Mouse (Mus musculus) forebrain, embryonic 10.5 days (tissue): ENCODE data around the gene Fxyd4. TPM values are rescaled to one million over a fixed set of nuclear protein-coding genes. Genes with fewer than 3 reads are reported as not detected.

Experiments
- DNase-seq: peaks from one replicate; pipeline ENCODE4 v3.0.0-alpha.2; 2017; ENCODE audit warnings: low spot score; ENCODE audit errors: extremely low spot score
- H3K27ac ChIP-seq: fragments of 300-500 bp; sonication (generic); 2 replicates; pipeline ENCODE4 v1.5.1; 2016; ENCODE audit warnings: mild to moderate bottlenecking
- H3K27me3 ChIP-seq: fragments of 300-500 bp; sonication (generic); 2 replicates; pipeline ENCODE4 v1.6.1; 2016; ENCODE audit warnings: mild to moderate bottlenecking; ENCODE audit not compliant: poor library complexity, severe bottlenecking
- H3K36me3 ChIP-seq: fragments of 300-500 bp; sonication (generic); replicated peaks from 2 replicates; pipeline ENCODE4 v1.6.1; 2016; ENCODE audit warnings: mild to moderate bottlenecking, moderate library complexity
- H3K4me1 ChIP-seq: fragments of 300-500 bp; sonication (generic); 2 replicates; pipeline ENCODE4 v1.6.1; 2016
- H3K4me3 ChIP-seq: fragments of 300-500 bp; sonication (generic); 2 replicates; pipeline ENCODE4 v1.5.1; 2016; ENCODE audit warnings: mild to moderate bottlenecking, moderate library complexity
- H3K9me3 ChIP-seq: fragments of 300-500 bp; sonication (generic); 2 replicates; pipeline ENCODE4 v1.6.1; 2016; ENCODE audit warnings: mild to moderate bottlenecking, moderate library complexity
- WGBS: fragments of 180-500 bp; shearing (Covaris S2); methylation state at CpG from one replicate; pipeline ENCODE4 v1.1.7; 2016; 5-methylcytosine and 5-hydroxymethylcytosine counted together
- polyA plus RNA-seq: library from polyadenylated mRNA; unstranded; fragments of >200 nt; fragmentation: Nextera tagmentation; extraction: Ambion mirVana; gene quantifications from 2 replicates; pipeline ENCODE4 v1.2.1, GENCODE M21; 2016

Fxyd4 gene
- 2.0 and 2.5 TPM in 2 replicates for polyA plus RNA-seq

DNA sequence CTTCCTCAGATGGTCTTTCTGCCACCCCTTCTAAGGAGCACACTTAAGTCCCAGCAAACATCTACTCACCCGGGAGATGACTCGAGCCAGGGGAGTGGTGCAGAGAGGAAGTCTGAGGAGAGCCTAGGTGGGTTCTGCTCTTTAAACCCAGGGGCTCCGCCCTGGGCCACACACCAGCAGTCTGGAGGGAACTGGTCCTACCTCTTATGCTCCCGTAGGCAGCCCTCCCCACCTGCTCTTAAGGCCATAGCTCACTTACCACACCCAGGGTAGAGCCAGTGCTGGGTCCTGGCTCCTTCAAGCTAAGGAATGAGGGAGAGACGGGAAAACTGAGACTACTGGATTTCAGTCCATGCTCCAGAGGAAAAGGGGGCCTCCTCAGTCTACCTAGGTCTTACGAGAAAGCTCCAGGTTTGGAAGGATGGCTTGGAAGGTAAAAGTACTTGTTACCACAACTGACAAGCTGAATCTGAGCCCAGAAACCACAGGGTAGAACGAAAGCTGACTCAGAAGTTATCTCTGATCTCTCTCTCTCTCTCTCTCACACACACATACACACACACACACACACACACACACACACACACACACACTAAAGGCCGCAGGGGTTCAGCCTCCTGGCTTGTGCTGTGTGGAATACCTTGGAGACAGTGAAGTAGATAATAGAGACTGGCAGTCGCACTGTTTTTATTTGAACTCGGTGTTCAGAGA lies at the start of gene Fxyd4:
Gene Fxyd4, minus strand, starts transcription at position 471 of the 711 bp plus-strand sequence.
- no peak within 1 kb of the TSS for H3K4me3 ChIP-seq
- H3K9me3 ChIP-seq = no peaks in the 10 kb centered on the region
- H3K36me3 ChIP-seq = 0 out of 2 replicates have a peak, but pooled peaks cover 2% of the 10 kb centered on the region
- no peak within 1 kb of the TSS for H3K27ac ChIP-seq
- no peaks in the 10 kb centered on the region for H3K27me3 ChIP-seq
- H3K4me1 ChIP-seq = no peaks in the 10 kb centered on the region
- DNase-seq = no peak
- 80% methylated on average over 10 of the region's 10 CpGs for WGBS

DNA sequence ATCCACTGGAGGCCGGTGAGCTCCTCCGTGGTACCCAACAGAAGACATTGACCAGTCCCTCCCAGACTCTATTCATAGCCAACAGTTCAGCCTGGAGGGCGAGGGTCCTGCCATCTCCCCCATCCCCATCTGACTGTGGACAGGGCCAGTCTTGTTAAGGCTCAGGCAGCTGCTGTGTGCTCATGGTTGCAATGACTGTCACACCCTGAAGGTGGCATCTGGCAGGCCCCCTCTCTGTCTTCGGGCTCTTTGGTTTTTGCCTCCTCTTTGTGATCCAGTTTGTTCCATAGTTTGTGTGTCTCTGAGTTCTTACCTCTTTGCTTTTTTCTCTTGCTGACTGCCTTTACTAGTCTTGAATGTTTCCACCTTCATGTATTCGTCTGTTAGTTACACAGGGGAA lies 49.7 kb upstream of the Fxyd4 start:
- no peaks in the 10 kb centered on the region for H3K4me1 ChIP-seq
- WGBS = 62% methylated on average over 5 of the region's 5 CpGs

DNA sequence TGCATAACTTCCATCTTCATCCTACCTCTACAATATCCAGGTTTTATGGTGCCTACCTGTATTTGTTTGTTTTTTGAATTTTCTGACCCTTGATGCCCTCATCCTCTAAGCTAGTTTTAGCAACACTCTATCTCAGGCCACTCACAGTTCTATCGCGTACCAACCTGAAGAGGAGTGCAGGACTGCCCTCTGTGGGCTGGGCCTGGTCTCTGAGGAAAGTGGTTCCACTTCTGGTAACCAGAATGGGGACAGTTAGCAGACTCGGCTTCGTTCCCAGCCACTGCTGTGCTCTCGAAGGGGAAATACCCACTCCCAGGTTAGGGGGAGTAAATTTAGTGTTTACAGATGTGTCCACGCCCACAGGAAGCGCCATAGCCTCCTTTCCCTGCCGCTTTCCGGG lies 29.2 kb upstream of the Fxyd4 start:
- Histone ChIP-seq H3K36me3 (no peaks in the 10 kb centered on the region), H3K9me3 (peaks cover 5% of the 10 kb centered on the region; the same call in 1 of the 2 replicates), H3K4me3 (no peak overlapping the region), H3K27ac (no peak overlapping the region), H3K4me1 (no peaks in the 10 kb centered on the region), H3K27me3 (no peaks in the 10 kb centered on the region)
- DNase-seq = no peak
- 60% methylated on average over 9 of the region's 9 CpGs for WGBS

More for the DNA sequence above, 49.7 kb upstream of the Fxyd4 start:
- Histone ChIP-seq H3K4me3 (no peak overlapping the region), H3K36me3 (no peaks in the 10 kb centered on the region), H3K27ac (no peak overlapping the region), H3K27me3 (no peaks in the 10 kb centered on the region), H3K9me3 (no peaks in the 10 kb centered on the region)
- DNase-seq = no peak

DNA sequence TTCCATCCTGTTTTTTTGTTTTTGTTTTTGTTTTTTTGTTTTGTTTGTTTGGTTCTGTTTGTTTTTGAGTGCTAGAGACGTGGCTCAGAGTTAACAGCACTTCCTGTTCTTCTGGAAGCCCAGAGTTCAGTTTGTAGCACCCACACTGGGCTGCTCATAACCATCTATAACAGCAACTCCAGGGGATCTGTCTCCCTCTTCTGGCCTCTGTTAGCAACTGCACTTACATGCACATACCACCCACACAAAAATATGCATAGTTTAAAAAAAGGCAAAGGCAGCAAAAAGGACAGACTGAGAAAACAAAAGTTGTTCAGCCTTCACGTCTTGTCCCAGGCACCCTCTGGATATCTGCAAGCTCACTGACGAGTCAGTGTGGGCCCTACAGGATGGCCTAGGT lies 25.7 kb upstream of the Fxyd4 start:
- 0 out of 2 replicates have a peak, but pooled peaks cover 5% of the 10 kb centered on the region for H3K9me3 ChIP-seq
- no peaks in the 10 kb centered on the region for H3K36me3 ChIP-seq
- 82% methylated on average over 3 of the region's 3 CpGs for WGBS
- no peak overlapping the region for H3K4me3 ChIP-seq
- H3K4me1 ChIP-seq = no peaks in the 10 kb centered on the region
- no peaks in the 10 kb centered on the region for H3K27me3 ChIP-seq
- no peak for DNase-seq
- H3K27ac ChIP-seq = no peak overlapping the region

DNA sequence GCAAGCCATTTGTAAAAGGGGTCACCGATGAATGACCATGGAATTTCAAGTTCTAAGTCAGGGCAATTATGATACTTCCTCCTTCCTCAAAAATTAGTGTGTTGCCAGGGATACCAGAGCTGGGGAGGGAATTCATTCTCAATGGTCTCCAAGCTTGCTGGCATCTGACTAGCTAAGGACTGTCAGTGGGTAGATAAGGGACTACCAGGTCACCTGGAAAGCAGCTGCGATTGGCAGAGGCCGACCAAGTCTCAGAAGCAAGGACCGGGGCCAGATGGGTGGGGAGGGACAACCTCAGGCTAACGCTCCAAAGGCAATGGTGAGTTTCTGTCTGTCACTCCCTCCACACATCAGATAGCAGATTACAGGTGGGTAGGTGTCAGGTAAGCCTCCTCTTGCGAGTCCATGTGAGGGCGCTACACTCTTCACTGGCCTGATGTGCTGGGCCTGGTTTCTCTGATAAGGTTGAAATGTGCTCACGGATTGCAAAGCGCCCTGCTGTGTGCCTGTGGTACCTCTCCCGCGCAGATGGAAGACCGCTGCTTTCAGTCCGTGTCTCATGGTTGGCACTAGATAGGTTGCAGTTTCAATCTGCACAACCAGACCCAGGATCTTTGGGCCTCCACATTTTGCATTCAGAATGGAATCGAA lies 19.5 kb upstream of the Fxyd4 start:
- no peaks in the 10 kb centered on the region for H3K27me3 ChIP-seq
- H3K36me3 ChIP-seq = no peaks in the 10 kb centered on the region
- 26% methylated on average over 14 of the region's 14 CpGs for WGBS
- H3K27ac ChIP-seq = no peak overlapping the region
- peaks cover 13% of the 10 kb centered on the region for H3K4me1 ChIP-seq
- no peak for DNase-seq
- H3K4me3 ChIP-seq = no peak overlapping the region
- H3K9me3 ChIP-seq = no peaks in the 10 kb centered on the region

DNA sequence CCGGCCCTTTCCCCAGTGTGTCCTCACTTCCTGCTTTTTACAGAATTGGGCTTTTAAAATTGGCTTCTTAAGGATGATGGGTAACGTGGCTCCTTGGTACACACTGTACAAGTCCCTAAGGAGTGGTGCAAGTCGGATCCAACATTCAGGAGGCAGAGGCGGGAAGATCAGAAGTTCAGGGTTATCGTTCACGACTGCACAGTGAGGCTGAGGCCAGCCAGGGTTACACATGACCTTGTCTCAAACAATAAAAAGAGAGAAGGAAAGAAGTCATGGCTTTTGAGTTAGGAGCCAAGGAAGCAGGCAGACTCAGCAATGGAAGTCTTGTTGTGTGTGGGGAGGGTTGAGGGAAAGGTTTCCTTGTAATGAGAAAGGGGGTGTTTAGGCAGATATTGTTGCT lies 18.7 kb upstream of the Fxyd4 start:
- H3K9me3 ChIP-seq = no peaks in the 10 kb centered on the region
- peaks cover 13% of the 10 kb centered on the region for H3K4me1 ChIP-seq
- WGBS = 74% methylated on average over 6 of the region's 6 CpGs
- H3K27ac ChIP-seq = no peak overlapping the region
- H3K4me3 ChIP-seq = no peak overlapping the region
- no peaks in the 10 kb centered on the region for H3K36me3 ChIP-seq
- no peak for DNase-seq
- H3K27me3 ChIP-seq = no peaks in the 10 kb centered on the region

DNA sequence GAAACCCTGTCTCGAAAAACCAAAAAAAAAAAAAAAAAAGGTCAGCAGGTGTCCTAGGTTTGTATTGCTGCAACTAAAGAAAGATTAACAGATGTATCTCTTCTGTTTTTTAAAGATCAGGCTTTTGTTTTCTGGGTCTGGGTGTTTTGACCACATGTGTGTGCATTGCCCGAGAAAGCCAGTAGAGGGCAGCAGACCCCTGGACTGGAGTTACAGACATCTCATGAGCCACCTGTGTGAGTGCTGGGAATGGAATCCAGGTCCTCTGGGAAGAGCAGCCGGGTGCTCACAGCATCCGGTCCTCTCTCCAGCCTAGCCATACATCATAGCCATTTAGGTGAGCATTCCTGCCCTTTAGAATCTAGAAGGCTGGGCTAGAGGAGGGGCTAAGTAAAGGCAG lies 14.8 kb upstream of the Fxyd4 start:
- Histone ChIP-seq H3K27ac (no peak overlapping the region), H3K4me3 (no peak overlapping the region), H3K9me3 (no peaks in the 10 kb centered on the region), H3K27me3 (no peaks in the 10 kb centered on the region), H3K36me3 (no peaks in the 10 kb centered on the region), H3K4me1 (peaks cover 13% of the 10 kb centered on the region)
- no peak for DNase-seq
- 81% methylated on average over 4 of the region's 4 CpGs for WGBS

DNA sequence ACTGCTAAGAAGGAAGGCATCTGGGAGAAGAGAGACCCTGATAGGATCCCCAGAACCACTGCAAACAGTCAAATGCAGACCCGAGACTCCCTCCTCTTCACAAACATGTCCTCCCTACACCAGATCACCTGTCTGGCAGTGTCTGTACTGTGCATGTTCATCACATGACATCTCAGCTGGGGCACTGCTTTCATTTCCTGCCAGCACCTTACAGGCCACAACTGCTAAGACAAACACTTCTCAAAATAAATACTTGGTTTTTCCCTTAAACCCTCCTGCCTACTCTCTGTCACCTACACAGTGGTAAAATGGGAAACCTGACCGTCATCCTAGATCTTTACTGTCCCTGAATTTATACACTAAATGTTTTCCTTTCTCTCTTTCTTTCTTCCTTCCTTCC lies 6.4 kb upstream of the Fxyd4 start:
- H3K9me3 ChIP-seq = no peaks in the 10 kb centered on the region

DNA sequence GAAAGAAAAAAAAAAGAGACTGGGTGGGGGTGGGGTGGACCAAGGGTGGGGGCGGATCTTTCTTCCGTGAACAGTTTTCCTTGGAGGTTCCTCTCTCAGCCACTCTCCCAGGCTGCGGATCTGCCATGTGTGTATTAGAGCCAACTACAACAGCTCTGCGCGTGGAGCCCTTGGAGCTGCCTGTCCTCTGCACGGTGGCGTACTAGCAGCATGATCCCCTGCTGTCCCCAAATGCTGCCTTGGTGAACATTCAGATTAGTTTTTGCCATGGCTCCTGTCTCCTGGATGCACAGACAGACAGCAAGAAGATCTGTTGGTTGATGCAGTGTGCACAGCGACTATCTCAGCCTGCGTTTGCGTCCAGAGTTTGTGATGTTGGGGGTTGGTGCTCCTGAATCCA lies 5.3 kb upstream of the Fxyd4 start:
- no peaks in the 10 kb centered on the region for H3K4me1 ChIP-seq
- no peak overlapping the region for H3K4me3 ChIP-seq
- no peaks in the 10 kb centered on the region for H3K36me3 ChIP-seq
- H3K27me3 ChIP-seq = no peaks in the 10 kb centered on the region
- no peak for DNase-seq
- WGBS = 84% methylated on average over 10 of the region's 10 CpGs
- no peak overlapping the region for H3K27ac ChIP-seq
- no peaks in the 10 kb centered on the region for H3K9me3 ChIP-seq

More for the DNA sequence above, 6.4 kb upstream of the Fxyd4 start:
- H3K36me3 ChIP-seq = no peaks in the 10 kb centered on the region
- no peaks in the 10 kb centered on the region for H3K4me1 ChIP-seq
- no peak overlapping the region for H3K4me3 ChIP-seq
- H3K27me3 ChIP-seq = no peaks in the 10 kb centered on the region
- no peak for DNase-seq
- 84% methylated on average over 2 of the region's 2 CpGs for WGBS
- H3K27ac ChIP-seq = no peak overlapping the region

DNA sequence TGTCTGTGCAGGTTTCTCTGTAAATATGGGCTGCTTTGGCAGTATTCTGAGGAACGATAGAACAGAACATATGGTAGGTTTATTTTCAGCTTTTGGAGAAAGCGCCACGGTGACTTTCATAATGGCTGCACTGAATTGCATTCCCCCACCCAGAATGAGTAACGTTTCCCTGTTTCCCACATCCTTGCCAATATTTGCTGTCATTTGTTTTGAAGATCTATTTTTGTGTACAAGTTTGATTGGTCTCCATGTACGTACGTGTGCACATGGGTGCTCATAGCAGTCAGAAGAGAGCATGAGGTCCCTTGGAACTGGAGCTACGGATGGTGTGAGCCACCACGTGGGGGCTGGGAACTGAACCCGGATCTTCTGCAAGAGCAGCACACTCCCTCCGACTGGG lies 1.5 kb upstream of the Fxyd4 start:
- Histone ChIP-seq H3K27ac (no peak overlapping the region), H3K36me3 (no peaks in the 10 kb centered on the region), H3K9me3 (no peaks in the 10 kb centered on the region), H3K27me3 (no peaks in the 10 kb centered on the region), H3K4me3 (no peak overlapping the region), H3K4me1 (no peaks in the 10 kb centered on the region)
- WGBS = 93% methylated on average over 10 of the region's 10 CpGs
- no peak for DNase-seq

DNA sequence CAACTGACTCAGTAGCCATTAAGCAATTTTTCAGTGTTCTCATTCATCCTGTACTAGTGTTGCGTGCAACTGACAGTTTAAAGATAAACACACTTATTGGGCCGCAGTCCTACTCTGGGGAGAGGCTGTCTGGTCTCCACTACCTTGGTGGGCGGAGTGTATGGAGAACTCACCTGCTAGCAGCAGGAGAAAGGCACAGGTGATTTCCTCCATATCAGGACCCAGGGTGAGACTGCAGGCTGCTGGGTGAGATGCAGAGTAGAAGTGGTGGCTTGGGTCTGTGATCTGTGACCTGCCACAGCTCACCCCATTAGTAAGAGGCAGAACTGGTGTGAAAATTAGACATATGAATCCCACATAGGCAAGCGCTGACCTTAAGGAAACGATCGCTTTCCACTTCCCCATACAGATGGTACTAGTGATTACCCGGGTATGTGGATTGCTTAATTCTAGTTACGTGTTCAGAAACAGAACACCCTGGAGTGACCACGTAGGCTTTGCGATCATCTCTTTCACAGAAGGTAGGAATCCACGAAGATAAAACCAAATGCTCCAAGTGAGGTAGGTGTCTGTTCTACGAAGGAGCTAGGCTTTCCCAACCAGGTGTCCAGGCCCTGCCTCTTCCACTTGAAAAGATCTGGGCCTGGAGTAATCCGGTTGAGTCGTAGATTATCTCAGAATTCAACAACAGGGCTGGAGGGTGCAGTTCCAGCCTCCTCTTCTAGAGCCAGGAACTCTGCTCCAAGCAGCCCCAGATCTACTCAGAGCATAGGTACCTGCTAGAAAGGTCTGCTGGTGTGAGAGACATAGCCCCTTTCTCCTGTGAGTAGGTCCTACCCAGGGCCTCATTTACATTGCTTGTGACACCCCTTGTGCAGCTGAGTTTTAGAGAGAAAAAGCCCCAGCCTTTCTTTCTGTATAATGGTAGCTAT lies 1.5 kb downstream of the Fxyd4 start:
- WGBS = 93% methylated on average over 14 of the region's 14 CpGs
- no peak overlapping the region for H3K4me3 ChIP-seq
- no peak overlapping the region for H3K27ac ChIP-seq
- no peaks in the 10 kb centered on the region for H3K4me1 ChIP-seq
- no peaks in the 10 kb centered on the region for H3K27me3 ChIP-seq
- 0 out of 2 replicates have a peak, but pooled peaks cover 2% of the 10 kb centered on the region for H3K36me3 ChIP-seq
- H3K9me3 ChIP-seq = no peaks in the 10 kb centered on the region
- no peak for DNase-seq

DNA sequence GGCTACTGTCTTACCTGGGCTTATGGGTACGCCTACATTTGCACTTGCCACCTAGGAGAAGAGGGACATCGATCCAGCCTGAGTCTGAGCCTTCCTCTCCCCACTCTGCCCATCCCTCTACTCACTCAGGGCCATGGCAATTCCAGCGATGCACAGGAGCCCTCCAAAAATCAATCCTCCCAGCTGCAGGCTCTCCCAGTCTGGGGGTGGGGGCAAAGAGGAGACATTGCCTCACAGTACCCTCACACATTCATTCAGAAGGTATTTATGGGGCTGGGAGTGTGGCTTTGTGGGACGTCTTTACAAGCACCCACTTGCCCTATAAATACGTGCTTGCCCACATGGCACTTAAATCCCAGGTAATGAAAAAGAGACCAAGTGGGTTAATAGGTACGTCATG lies 3.2 kb downstream of the Fxyd4 start:
- Histone ChIP-seq H3K4me1 (no peaks in the 10 kb centered on the region), H3K27ac (no peak overlapping the region), H3K9me3 (no peaks in the 10 kb centered on the region), H3K4me3 (no peak overlapping the region), H3K27me3 (no peaks in the 10 kb centered on the region), H3K36me3 (peaks cover 14% of the 10 kb centered on the region)
- DNase-seq = no peak
- 88% methylated on average over 6 of the region's 6 CpGs for WGBS
